Mouse (Mus musculus): Measurements from ENCODE around the gene Zcwpw1.

- TF ChIP-seq CTCF (IDR thresholded peaks at IDR 0.05; ENCODE audit: extremely low read depth, insufficient read depth, low read length) (no peak), POLR2A (IDR thresholded peaks at IDR 0.05; ENCODE audit: extremely low read depth, insufficient read depth, low read length) (no peak)
These were observed 10.2 kb upstream of the Zcwpw1 start for GRCm38 (mm10) chr5:137777267-137777845.

All from cortical plate, adult 2 months (tissue).